Mouse (Mus musculus): ENCODE results near the gene Cacng5.

Cacng5 gene

GRCm38 (mm10) chr11:107914634-107915226, at the start of gene Cacng5:
Cacng5 (minus strand) TSS chr11:107915055.
- peak; percentile 71 for DNase-seq (ENCODE audit: extremely low spot score, low spot score)

- DNase-seq (ENCODE audit: extremely low spot score, low spot score): no peak
These were observed 42.9 kb upstream of the Cacng5 start for GRCm38 (mm10) chr11:107957566-107958350.

GRCm38 (mm10) chr11:107955191-107956062, 40.6 kb upstream of the Cacng5 start:
- no peak for DNase-seq (ENCODE audit: extremely low spot score, low spot score)

- no peak for DNase-seq (ENCODE audit: extremely low spot score, low spot score)
These were observed 36.6 kb upstream of the Cacng5 start for GRCm38 (mm10) chr11:107951431-107951830.

GRCm38 (mm10) chr11:107950658-107951057, 35.8 kb upstream of the Cacng5 start:
- DNase-seq (ENCODE audit: extremely low spot score, low spot score): no peak

- DNase-seq (ENCODE audit: extremely low spot score, low spot score): no peak
These were observed 35.4 kb upstream of the Cacng5 start for GRCm38 (mm10) chr11:107950211-107950610.

- no peak for DNase-seq (ENCODE audit: extremely low spot score, low spot score)
These were observed 33.1 kb upstream of the Cacng5 start for GRCm38 (mm10) chr11:107947951-107948350.

- DNase-seq (ENCODE audit: extremely low spot score, low spot score): no peak
These were observed 32.0 kb upstream of the Cacng5 start for GRCm38 (mm10) chr11:107946823-107947222.

- DNase-seq (ENCODE audit: extremely low spot score, low spot score): no peak
These were observed 22.1 kb upstream of the Cacng5 start for GRCm38 (mm10) chr11:107936929-107937328.

- no peak for DNase-seq (ENCODE audit: extremely low spot score, low spot score)
These were observed 16.9 kb upstream of the Cacng5 start for GRCm38 (mm10) chr11:107931721-107932120.

- no peak for DNase-seq (ENCODE audit: extremely low spot score, low spot score)
These were observed 16.4 kb upstream of the Cacng5 start for GRCm38 (mm10) chr11:107931288-107931687.

- DNase-seq (ENCODE audit: extremely low spot score, low spot score): no peak
These were observed 14.9 kb upstream of the Cacng5 start for GRCm38 (mm10) chr11:107929712-107930111.

GRCm38 (mm10) chr11:107919852-107920508, 5.1 kb upstream of the Cacng5 start:
- no peak for DNase-seq (ENCODE audit: extremely low spot score, low spot score)

GRCm38 (mm10) chr11:107917721-107918235, 2.9 kb upstream of the Cacng5 start:
- DNase-seq (ENCODE audit: extremely low spot score, low spot score): no peak

- no peak for DNase-seq (ENCODE audit: extremely low spot score, low spot score)
These were observed 1.5 kb downstream of the Cacng5 start for GRCm38 (mm10) chr11:107913317-107913716.

GRCm38 (mm10) chr11:107905364-107905763, 9.5 kb downstream of the Cacng5 start:
- DNase-seq (ENCODE audit: extremely low spot score, low spot score): no peak

- no peak for DNase-seq (ENCODE audit: extremely low spot score, low spot score)
These were observed 10.8 kb downstream of the Cacng5 start for GRCm38 (mm10) chr11:107903966-107904605.

GRCm38 (mm10) chr11:107900470-107900869, 14.4 kb downstream of the Cacng5 start:
- DNase-seq (ENCODE audit: extremely low spot score, low spot score): no peak

- DNase-seq (ENCODE audit: extremely low spot score, low spot score): no peak
These were observed 16.2 kb downstream of the Cacng5 start for GRCm38 (mm10) chr11:107898698-107899097.

GRCm38 (mm10) chr11:107895635-107896034, 19.2 kb downstream of the Cacng5 start:
- no peak for DNase-seq (ENCODE audit: extremely low spot score, low spot score)

- no peak for DNase-seq (ENCODE audit: extremely low spot score, low spot score)
These were observed 23.5 kb downstream of the Cacng5 start for GRCm38 (mm10) chr11:107891377-107891776.

All from neural tube, embryonic 10.5 days (tissue).